In genomic region chr2:167417694-167418093, GRCm38 (mm10) we compare ENCODE assay signal across 7 mouse cellular contexts. TPM values are rescaled to one million over a fixed set of nuclear protein-coding genes. Genes with fewer than 3 reads are reported as not detected.
A peak's percentile ranks its signal among the peaks of the same experiment; 100 is the strongest.
DNase-seq lines count a peak whose midpoint lies in the region; ATAC-seq and TF ChIP-seq lines count a peak whose summit lies in the region.

No protein-coding gene starts in this region.

- no peak overlapping the region for H3K27ac ChIP-seq in testis, adult 2 months (ENCODE audit: control insufficient read depth, insufficient read depth, low read depth, low read length)
- H3K27ac ChIP-seq in stomach, postnatal 0 days (replicated peaks): no peak overlapping the region

- H3K4me1 ChIP-seq in testis, adult 2 months (ENCODE audit: control insufficient read depth, insufficient read depth, low read length): peaks cover 6% of the 10 kb centered on the region
- 0 out of 2 replicates have a peak, but pooled peaks cover 2% of the 10 kb centered on the region for H3K4me1 ChIP-seq in stomach, postnatal 0 days (replicated peaks; ENCODE audit: control insufficient read depth, insufficient read depth)

- no peak overlapping the region for H3K9ac ChIP-seq in stomach, postnatal 0 days (ENCODE audit: low read length)

- H3K4me2 ChIP-seq in stomach, postnatal 0 days (replicated peaks; ENCODE audit: low read depth): no peak overlapping the region

- 35% methylated on average over 4 of the region's 4 CpGs for WGBS in stomach, postnatal 0 days

- H3K4me3 ChIP-seq in testis, adult 2 months (ENCODE audit: control insufficient read depth, low read depth, low read length): no peak overlapping the region
- no peak overlapping the region for H3K4me3 ChIP-seq in stomach, postnatal 0 days (ENCODE audit: low read depth, low read length)

- no peak for TF ChIP-seq POLR2A in testis, adult 2 months (IDR thresholded peaks at IDR 0.05; ENCODE audit: control insufficient read depth, low read depth, low read length)

- no peak for DNase-seq in testis, postnatal 14 days (ENCODE audit: low spot score)
- peak; percentile 85 to 90 for DNase-seq in adrenal gland, postnatal 36 days
- DNase-seq in frontal cortex, postnatal 25 days (ENCODE audit: low spot score in 2 of 2): peak; percentile 61 to 66
- DNase-seq in kidney, postnatal 4 days: peak; percentile 86 to 88
- DNase-seq in stomach, postnatal 0 days (ENCODE audit: low spot score): peak; percentile 79

- H3K27me3 ChIP-seq in testis, adult 2 months (ENCODE audit: control insufficient read depth, insufficient read depth, low read length): no peaks in the 10 kb centered on the region
- no peaks in the 10 kb centered on the region for H3K27me3 ChIP-seq in stomach, postnatal 0 days (ENCODE audit: control insufficient read depth, insufficient read depth, low read length)

- no peak for TF ChIP-seq EP300 in stomach, postnatal 0 days (optimal IDR thresholded peaks at IDR 0.05)

- H3K36me3 ChIP-seq in testis, adult 2 months (ENCODE audit: control insufficient read depth, insufficient read depth, low read length): no peaks in the 10 kb centered on the region
- no peaks in the 10 kb centered on the region for H3K36me3 ChIP-seq in stomach, postnatal 0 days (ENCODE audit: control insufficient read depth, insufficient read depth, low read length)

- ATAC-seq in megakaryocyte, adult 5-6 weeks (ENCODE audit: poor library complexity, severe bottlenecking): peak; percentile 30; the same call in 1 of the 2 replicates
- ATAC-seq in stomach, postnatal 0 days (ENCODE audit: low FRiP score, low TSS enrichment): no peak

- no peaks in the 10 kb centered on the region for H3K9me3 ChIP-seq in stomach, postnatal 0 days (ENCODE audit: control insufficient read depth, low read length)

- peak; percentile 51; the same call in 1 of the 2 replicates for TF ChIP-seq CTCF in testis, adult 2 months (IDR thresholded peaks at IDR 0.05; ENCODE audit: control insufficient read depth, insufficient read depth, insufficient replicate concordance, low read depth, low read length)
- TF ChIP-seq CTCF in stomach, postnatal 0 days (IDR thresholded peaks at IDR 0.05; ENCODE audit: low read depth): peak; percentile 86

RNA-seq across cellular contexts. Expression of gene Slc9a8, which starts 3.8 kb away (rescaled TPM):
- 53.5 and 63.4 TPM in 2 replicates for polyA plus RNA-seq in testis, adult 2 months (2012; rRNA removed)
- total RNA-seq in adrenal gland, postnatal 36 days (2021): 10 to 100 TPM; 37.4 to 38.3 TPM
- total RNA-seq in megakaryocyte, adult 5-6 weeks (2015): 19.1 and 27.9 TPM in 2 replicates
- 17.2 and 24.7 TPM in 2 replicates for total RNA-seq in megakaryocyte, adult 5-6 weeks (2017)
- polyA plus RNA-seq in stomach, postnatal 0 days (2015; fragmentation: Nextera tagmentation; extraction: Ambion mirVana): 10.4 and 11.8 TPM in 2 replicates
